Mouse (Mus musculus) heart, postnatal 0 days (tissue): ENCODE measurements around the gene Rnf20.

Source experiments
- CTCF ChIP-seq: IDR thresholded peaks from 2 replicates; pipeline ENCODE4 v1.5.1; 2016; ENCODE audit warnings: antibody characterized with exemption, control low read depth, low read depth
- EP300 ChIP-seq: IDR thresholded peaks from 2 replicates; pipeline ENCODE4 v1.6.1; 2016; ENCODE audit warnings: antibody characterized with exemption, low read depth

DNA sequence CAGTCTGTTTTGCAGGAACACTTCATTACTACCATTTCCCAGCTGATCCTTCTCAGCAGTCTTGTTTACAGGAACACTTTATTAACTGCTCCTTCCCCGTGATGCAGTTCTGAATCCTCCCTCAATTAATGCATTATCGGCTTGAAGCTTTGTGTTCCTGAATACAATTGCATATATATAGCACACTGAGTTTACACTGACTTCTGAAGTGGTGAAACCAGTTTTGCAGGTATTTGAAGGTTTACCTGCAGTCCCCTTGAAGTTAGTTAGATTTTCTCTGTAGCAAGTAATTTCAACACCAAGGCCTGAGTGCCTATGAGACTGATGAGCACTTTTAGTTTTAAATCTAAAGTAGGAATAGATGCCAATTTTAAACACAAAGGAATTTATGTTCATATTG, 9.5 kb upstream of the Rnf20 start:
- TF ChIP-seq CTCF (no peak), EP300 (no peak)
